Mouse (Mus musculus) cerebellum, adult 8-10 months (tissue): ENCODE measurements around the gene Olfr566.

Experiments used
- DNase-seq: peaks from one replicate; pipeline ENCODE4 v3.0.0; 2022

Olfr566 gene

DNA sequence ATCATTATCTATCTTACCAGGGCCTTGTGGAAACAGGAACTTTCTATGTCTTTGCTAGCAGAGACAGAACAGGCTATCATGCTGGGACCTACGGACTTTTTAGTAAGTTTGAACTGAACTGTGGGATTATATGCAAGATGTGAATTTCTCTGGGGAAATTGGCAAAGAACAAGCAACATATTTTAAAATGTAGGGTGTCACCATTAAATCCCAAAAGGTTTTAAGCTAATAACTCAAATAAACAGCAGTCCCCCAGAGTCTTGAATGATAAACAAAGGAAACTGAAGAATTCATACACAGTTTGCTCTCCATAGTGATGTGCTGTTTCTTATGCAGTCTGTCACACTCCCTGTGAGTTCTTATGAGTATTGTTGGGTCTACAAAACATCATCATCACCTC lies at the start of gene Olfr566:
TSS of gene Olfr566 (minus strand) at position 101 of the 400 bp plus-strand sequence.
- no peak for DNase-seq

DNA sequence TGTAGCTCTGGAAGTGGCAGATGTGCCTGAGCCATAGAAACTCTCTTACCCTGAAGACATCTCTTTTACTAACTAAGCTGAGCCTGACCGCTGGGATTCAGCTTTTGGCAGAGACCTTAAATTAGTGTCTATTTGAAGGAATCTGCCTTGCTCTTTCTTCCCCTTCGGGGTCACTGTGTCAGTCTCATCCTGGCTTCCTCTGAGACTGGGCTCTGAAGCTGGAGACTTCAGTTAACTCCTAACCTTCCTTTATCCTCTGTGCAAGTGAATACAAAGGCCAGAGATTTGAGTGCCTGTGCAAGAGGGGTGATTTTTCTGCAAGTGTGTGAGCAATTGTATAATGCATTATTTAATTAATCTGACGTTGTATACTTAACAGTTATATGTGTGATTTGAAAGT lies 32.2 kb upstream of the Olfr566 start, which contains the start of gene Olfr569:
TSS of gene Olfr569 (minus strand) at position 101 of the 400 bp plus-strand sequence.
- DNase-seq = no peak

DNA sequence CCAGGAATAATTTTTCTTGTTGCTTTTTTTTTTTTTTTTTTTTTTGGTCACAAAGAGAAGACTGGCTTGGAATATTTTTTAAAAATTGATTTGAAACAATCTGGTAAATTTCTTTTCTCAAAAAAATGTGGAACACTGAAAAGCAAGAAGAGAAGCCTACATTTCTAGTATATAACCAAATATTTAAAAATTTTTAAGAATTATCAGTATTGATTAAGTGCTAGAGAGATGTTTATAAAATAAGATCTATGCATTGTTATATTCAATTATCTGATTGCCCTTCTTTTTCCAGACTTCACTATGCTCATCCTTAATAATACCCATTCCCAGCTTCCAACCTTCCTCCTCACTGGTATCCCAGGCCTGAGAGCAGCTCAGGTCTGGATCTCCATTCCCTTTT lies 18.3 kb upstream of the Olfr566 start, which contains the start of gene Olfr568:
TSS of gene Olfr568 (plus strand) at position 301 of the 400 bp plus-strand sequence.
- no peak for DNase-seq

DNA sequence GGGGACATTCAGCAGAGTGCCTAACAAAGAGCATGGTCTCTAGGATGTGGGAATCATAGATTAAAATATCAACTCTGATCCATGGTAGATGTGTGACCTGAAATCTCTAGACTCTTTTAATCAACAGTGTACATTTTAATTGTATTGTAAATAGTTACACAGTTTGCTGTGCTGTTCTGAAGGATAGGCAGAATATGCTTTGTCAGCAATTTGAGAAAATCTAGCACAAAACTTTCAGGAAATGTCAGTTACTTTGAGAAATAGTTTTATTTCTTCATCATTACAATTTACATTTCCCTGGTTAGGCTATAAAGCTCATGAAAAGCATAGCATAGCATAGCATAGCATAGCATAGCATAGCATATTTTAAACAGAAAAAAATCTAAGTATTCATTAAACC lies 2.8 kb downstream of the Olfr566 start:
- DNase-seq = no peak
